19 mouse cellular contexts compared by ENCODE assay signal in the genomic region with DNA sequence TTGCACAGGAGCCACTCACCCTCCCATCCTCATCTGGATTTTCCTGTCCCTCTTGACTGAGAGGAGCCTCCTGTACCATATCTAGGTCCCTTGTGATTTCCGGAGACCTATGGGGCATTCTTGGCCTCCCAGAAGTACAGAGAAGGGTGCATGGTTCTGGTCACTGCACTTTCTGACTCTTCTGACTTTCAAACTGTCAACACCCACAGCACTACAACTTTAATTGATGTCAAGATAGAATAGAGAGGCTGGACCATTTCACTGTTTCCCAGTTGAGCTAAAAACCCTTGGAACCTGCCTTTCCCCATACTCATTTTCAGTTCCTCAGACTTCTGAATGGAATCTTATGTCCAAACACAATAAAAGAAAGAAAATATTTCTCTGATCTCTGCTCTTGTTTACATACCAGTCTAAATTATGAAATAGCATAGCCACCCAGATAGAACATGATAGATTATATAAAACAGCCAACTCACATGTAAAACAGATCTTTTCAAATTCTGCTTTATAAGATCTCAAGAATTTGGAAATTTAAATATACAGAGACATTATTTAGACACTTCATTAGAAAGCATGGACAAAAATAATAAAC.
"Had no signal": no experiment of that assay in that cellular context is flagged by ENCODE, and none has a peak within 500 bp of the region (broad histone marks: within the 10 kb centered on the region; RNA-seq: fewer than 3 reads in every experiment).

No protein-coding gene starts in this region.

- H3K9ac ChIP-seq: liver, embryonic 12.5 days; liver, embryonic 14.5 days; midbrain, embryonic 12.5 days; neural tube, embryonic 13.5 days; neural tube, embryonic 15.5 days had no signal

- H3K4me2 ChIP-seq: liver, embryonic 12.5 days; midbrain, embryonic 12.5 days; neural tube, embryonic 13.5 days; neural tube, embryonic 15.5 days had no signal

- ATAC-seq: liver, embryonic 12.5 days; midbrain, embryonic 16.5 days had no signal

- H3K36me3 ChIP-seq: liver, embryonic 12.5 days; midbrain, embryonic 10.5 days; midbrain, embryonic 12.5 days; neural tube, embryonic 13.5 days; neural tube, embryonic 15.5 days had no signal

- H3K4me1 ChIP-seq: liver, embryonic 12.5 days; midbrain, embryonic 10.5 days; midbrain, embryonic 12.5 days; neural tube, embryonic 13.5 days had no signal

- H3K4me3 ChIP-seq: liver, embryonic 12.5 days; midbrain, embryonic 10.5 days; midbrain, embryonic 12.5 days; myocyte; neural tube, embryonic 13.5 days; neural tube, embryonic 15.5 days had no signal

- H3K27ac ChIP-seq: liver, embryonic 12.5 days; liver, embryonic 14.5 days; midbrain, embryonic 10.5 days; midbrain, embryonic 12.5 days; neural tube, embryonic 13.5 days; neural tube, embryonic 15.5 days had no signal

- DNase-seq: lung, postnatal 10 days; lung, postnatal 4 days; midbrain, embryonic 14.5 days; retina, postnatal 1 day; right cerebral cortex, adult 18-20 months; right cerebral cortex, postnatal 25 days; right cerebral cortex, postnatal 4 days; spleen, adult 18-20 months; thymus, adult 18-20 months; thymus, postnatal 14 days; thymus, postnatal 36 days had no signal

- H3K9me3 ChIP-seq: liver, embryonic 12.5 days; midbrain, embryonic 10.5 days; midbrain, embryonic 12.5 days; neural tube, embryonic 13.5 days; neural tube, embryonic 15.5 days had no signal

- H3K27me3 ChIP-seq: liver, embryonic 12.5 days; neural tube, embryonic 13.5 days; neural tube, embryonic 15.5 days had no signal
